Mouse (Mus musculus): Measurements from ENCODE around the gene Spats2l. TPM values are rescaled to one million over a fixed set of nuclear protein-coding genes. Genes with fewer than 3 reads are reported as not detected.

Spats2l gene
- polyA plus RNA-seq, 1 experiment from 2014 or later = 8.4 TPM

- H3K4me2 ChIP-seq (ENCODE audit: low read depth, low read length) = peak overlapping the region; percentile 50
- H3K9me3 ChIP-seq (replicated peaks; ENCODE audit: control insufficient read depth, low read length) = no peaks in the 10 kb centered on the region
- H3K27me3 ChIP-seq (ENCODE audit: control insufficient read depth, insufficient read depth, low read depth, low read length) = peaks cover 22% of the 10 kb centered on the region
- H3K4me3 ChIP-seq (ENCODE audit: low read depth, low read length) = peak overlapping the region; percentile 61
- no peaks in the 10 kb centered on the region for H3K36me3 ChIP-seq (ENCODE audit: control insufficient read depth, insufficient read depth)
- no peak for ATAC-seq (ENCODE audit: low read depth)
- H3K9ac ChIP-seq (ENCODE audit: low read depth, low read length) = peak overlapping the region; percentile 58
- H3K4me1 ChIP-seq (ENCODE audit: control insufficient read depth, low read depth, low read length) = no peaks in the 10 kb centered on the region
- no peak overlapping the region; the same call in 1 of the 2 replicates for H3K27ac ChIP-seq (ENCODE audit: low read length)
- under 1% methylated on average over 14 of the region's 14 CpGs for WGBS (ENCODE audit: insufficient replicate concordance)
These were observed 1.5 kb downstream of the Spats2l start for GRCm38 (mm10) chr1:57775496-57775790.

GRCm38 (mm10) chr1:57776671-57777281, 2.8 kb downstream of the Spats2l start:
- H3K36me3 ChIP-seq (ENCODE audit: control insufficient read depth, insufficient read depth) = no peaks in the 10 kb centered on the region
- H3K4me1 ChIP-seq (ENCODE audit: control insufficient read depth, low read depth, low read length) = no peaks in the 10 kb centered on the region
- ATAC-seq (ENCODE audit: low read depth) = no peak
- WGBS (ENCODE audit: insufficient replicate concordance) = 46% methylated on average over 5 of the region's 5 CpGs
- no peaks in the 10 kb centered on the region for H3K9me3 ChIP-seq (replicated peaks; ENCODE audit: control insufficient read depth, low read length)
- H3K27ac ChIP-seq (ENCODE audit: low read length) = no peak overlapping the region
- no peak overlapping the region for H3K4me2 ChIP-seq (ENCODE audit: low read depth, low read length)
- H3K9ac ChIP-seq (ENCODE audit: low read depth, low read length) = no peak overlapping the region
- peaks cover 22% of the 10 kb centered on the region for H3K27me3 ChIP-seq (ENCODE audit: control insufficient read depth, insufficient read depth, low read depth, low read length)
- no peak overlapping the region for H3K4me3 ChIP-seq (ENCODE audit: low read depth, low read length)

DNA sequence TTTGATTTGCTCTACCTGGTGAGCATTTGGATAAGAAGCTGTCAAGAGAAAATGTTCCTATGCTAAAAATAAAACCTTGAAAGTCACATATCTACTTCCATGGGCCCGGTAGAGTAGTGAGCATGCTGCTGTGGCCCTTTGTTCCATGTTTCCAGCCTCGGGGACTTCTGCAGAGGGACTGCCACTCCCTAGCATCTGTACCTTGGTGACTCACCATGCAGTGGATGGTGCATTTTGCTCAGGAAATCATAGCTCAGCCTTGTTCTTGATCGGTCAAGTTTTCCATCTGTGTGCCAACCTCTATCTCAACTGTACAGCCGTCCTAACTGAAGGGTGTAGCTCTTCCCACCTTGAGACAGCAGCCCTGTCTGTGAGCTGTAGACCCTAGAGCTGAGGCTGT, 10.3 kb downstream of the Spats2l start:
- H3K27me3 ChIP-seq (ENCODE audit: control insufficient read depth, insufficient read depth, low read depth, low read length) = no peaks in the 10 kb centered on the region
- no peak overlapping the region for H3K4me2 ChIP-seq (ENCODE audit: low read depth, low read length)
- H3K36me3 ChIP-seq (ENCODE audit: control insufficient read depth, insufficient read depth) = no peaks in the 10 kb centered on the region
- H3K9ac ChIP-seq (ENCODE audit: low read depth, low read length) = no peak overlapping the region
- WGBS (ENCODE audit: insufficient replicate concordance) = 55% methylated on average over 4 of the region's 4 CpGs
- H3K9me3 ChIP-seq (replicated peaks; ENCODE audit: control insufficient read depth, low read length) = no peaks in the 10 kb centered on the region
- ATAC-seq (ENCODE audit: low read depth) = no peak
- no peaks in the 10 kb centered on the region for H3K4me1 ChIP-seq (ENCODE audit: control insufficient read depth, low read depth, low read length)
- H3K4me3 ChIP-seq (ENCODE audit: low read depth, low read length) = no peak overlapping the region
- H3K27ac ChIP-seq (ENCODE audit: low read length) = no peak overlapping the region

DNA sequence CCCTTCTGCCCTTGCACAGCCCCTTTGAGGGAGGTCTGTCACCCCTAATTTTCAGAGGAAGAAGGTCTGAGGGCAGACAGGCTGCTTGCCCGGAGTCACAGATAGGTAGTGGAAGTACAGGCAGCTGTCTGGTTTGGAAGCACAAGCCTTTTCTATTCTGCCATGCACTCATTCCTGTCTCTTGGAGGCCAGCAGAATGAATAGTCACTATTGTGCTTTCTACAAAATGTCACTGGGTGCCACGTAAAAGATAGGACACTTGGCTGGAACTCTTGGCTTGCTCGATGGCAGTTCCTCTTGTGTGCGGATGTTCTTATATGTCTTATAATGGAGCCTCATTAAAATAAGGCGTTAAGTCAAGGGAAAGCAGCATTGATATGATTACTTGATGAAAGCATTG, 15.9 kb downstream of the Spats2l start:
- H3K4me1 ChIP-seq (ENCODE audit: control insufficient read depth, low read depth, low read length) = no peaks in the 10 kb centered on the region
- H3K4me3 ChIP-seq (ENCODE audit: low read depth, low read length) = no peak overlapping the region
- no peaks in the 10 kb centered on the region for H3K9me3 ChIP-seq (replicated peaks; ENCODE audit: control insufficient read depth, low read length)
- no peak for ATAC-seq (ENCODE audit: low read depth)
- H3K27ac ChIP-seq (ENCODE audit: low read length) = no peak overlapping the region
- no peaks in the 10 kb centered on the region for H3K27me3 ChIP-seq (ENCODE audit: control insufficient read depth, insufficient read depth, low read depth, low read length)
- no peak overlapping the region for H3K4me2 ChIP-seq (ENCODE audit: low read depth, low read length)
- H3K9ac ChIP-seq (ENCODE audit: low read depth, low read length) = no peak overlapping the region
- WGBS (ENCODE audit: insufficient replicate concordance) = 68% methylated on average over 5 of the region's 5 CpGs
- H3K36me3 ChIP-seq (ENCODE audit: control insufficient read depth, insufficient read depth) = no peaks in the 10 kb centered on the region

- H3K27ac ChIP-seq (ENCODE audit: low read length) = no peak overlapping the region
- no peak for ATAC-seq (ENCODE audit: low read depth)
- H3K4me1 ChIP-seq (ENCODE audit: control insufficient read depth, low read depth, low read length) = no peaks in the 10 kb centered on the region
- no peaks in the 10 kb centered on the region for H3K36me3 ChIP-seq (ENCODE audit: control insufficient read depth, insufficient read depth)
- WGBS (ENCODE audit: insufficient replicate concordance) = 76% methylated on average over 4 of the region's 4 CpGs
- no peak overlapping the region for H3K9ac ChIP-seq (ENCODE audit: low read depth, low read length)
- no peak overlapping the region for H3K4me3 ChIP-seq (ENCODE audit: low read depth, low read length)
- no peak overlapping the region for H3K4me2 ChIP-seq (ENCODE audit: low read depth, low read length)
- H3K9me3 ChIP-seq (replicated peaks; ENCODE audit: control insufficient read depth, low read length) = no peaks in the 10 kb centered on the region
- no peaks in the 10 kb centered on the region for H3K27me3 ChIP-seq (ENCODE audit: control insufficient read depth, insufficient read depth, low read depth, low read length)
These were observed 18.2 kb downstream of the Spats2l start for GRCm38 (mm10) chr1:57792212-57792611.

- Histone ChIP-seq H3K27me3 (ENCODE audit: control insufficient read depth, insufficient read depth, low read depth, low read length) (no peaks in the 10 kb centered on the region), H3K4me2 (ENCODE audit: low read depth, low read length) (no peak overlapping the region), H3K36me3 (ENCODE audit: control insufficient read depth, insufficient read depth) (no peaks in the 10 kb centered on the region), H3K9ac (ENCODE audit: low read depth, low read length) (no peak overlapping the region), H3K4me3 (ENCODE audit: low read depth, low read length) (no peak overlapping the region), H3K4me1 (ENCODE audit: control insufficient read depth, low read depth, low read length) (no peaks in the 10 kb centered on the region), H3K9me3 (replicated peaks; ENCODE audit: control insufficient read depth, low read length) (no peaks in the 10 kb centered on the region), H3K27ac (ENCODE audit: low read length) (no peak overlapping the region)
- 42% methylated on average over 1 of the region's 1 CpGs for WGBS (ENCODE audit: insufficient replicate concordance)
- no peak for ATAC-seq (ENCODE audit: low read depth)
These were observed 21.9 kb downstream of the Spats2l start for GRCm38 (mm10) chr1:57795838-57796237.

GRCm38 (mm10) chr1:57799398-57799797, 25.4 kb downstream of the Spats2l start:
- Histone ChIP-seq H3K36me3 (ENCODE audit: control insufficient read depth, insufficient read depth) (no peaks in the 10 kb centered on the region), H3K9ac (ENCODE audit: low read depth, low read length) (no peak overlapping the region), H3K4me3 (ENCODE audit: low read depth, low read length) (no peak overlapping the region), H3K27ac (ENCODE audit: low read length) (no peak overlapping the region), H3K4me1 (ENCODE audit: control insufficient read depth, low read depth, low read length) (no peaks in the 10 kb centered on the region), H3K27me3 (ENCODE audit: control insufficient read depth, insufficient read depth, low read depth, low read length) (no peaks in the 10 kb centered on the region), H3K9me3 (replicated peaks; ENCODE audit: control insufficient read depth, low read length) (no peaks in the 10 kb centered on the region), H3K4me2 (ENCODE audit: low read depth, low read length) (no peak overlapping the region)
- WGBS (ENCODE audit: insufficient replicate concordance) = 57% methylated on average over 2 of the region's 2 CpGs
- ATAC-seq (ENCODE audit: low read depth) = no peak

DNA sequence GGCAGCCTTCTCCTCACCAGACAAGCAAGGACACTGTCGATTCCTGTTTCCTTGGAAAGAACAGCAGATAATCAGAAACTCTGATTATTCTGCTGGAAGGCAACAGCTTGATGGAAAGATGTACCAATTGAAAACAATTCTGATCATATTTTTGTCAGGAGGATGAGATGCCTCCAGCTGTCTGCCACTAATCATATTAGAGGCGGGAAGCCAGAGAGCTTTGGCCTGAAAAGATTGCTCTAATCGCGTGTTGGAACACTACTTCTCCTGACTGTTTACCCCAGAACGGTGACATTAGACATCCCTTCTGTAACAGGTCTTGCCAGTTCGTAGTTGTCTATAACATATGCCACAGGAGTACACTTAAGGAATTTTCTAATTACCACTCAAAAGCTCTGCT, 26.9 kb downstream of the Spats2l start:
- WGBS (ENCODE audit: insufficient replicate concordance) = 69% methylated on average over 6 of the region's 6 CpGs
- Histone ChIP-seq H3K4me1 (ENCODE audit: control insufficient read depth, low read depth, low read length) (no peaks in the 10 kb centered on the region), H3K27ac (ENCODE audit: low read length) (no peak overlapping the region), H3K4me3 (ENCODE audit: low read depth, low read length) (no peak overlapping the region), H3K9ac (ENCODE audit: low read depth, low read length) (no peak overlapping the region), H3K9me3 (replicated peaks; ENCODE audit: control insufficient read depth, low read length) (no peaks in the 10 kb centered on the region), H3K27me3 (ENCODE audit: control insufficient read depth, insufficient read depth, low read depth, low read length) (no peaks in the 10 kb centered on the region), H3K36me3 (ENCODE audit: control insufficient read depth, insufficient read depth) (no peaks in the 10 kb centered on the region), H3K4me2 (ENCODE audit: low read depth, low read length) (no peak overlapping the region)
- no peak for ATAC-seq (ENCODE audit: low read depth)

GRCm38 (mm10) chr1:57806126-57806525, 32.2 kb downstream of the Spats2l start:
- Histone ChIP-seq H3K27ac (ENCODE audit: low read length) (no peak overlapping the region), H3K9ac (ENCODE audit: low read depth, low read length) (no peak overlapping the region), H3K36me3 (ENCODE audit: control insufficient read depth, insufficient read depth) (no peaks in the 10 kb centered on the region), H3K27me3 (ENCODE audit: control insufficient read depth, insufficient read depth, low read depth, low read length) (no peaks in the 10 kb centered on the region), H3K4me1 (ENCODE audit: control insufficient read depth, low read depth, low read length) (no peaks in the 10 kb centered on the region), H3K4me3 (ENCODE audit: low read depth, low read length) (no peak overlapping the region), H3K9me3 (replicated peaks; ENCODE audit: control insufficient read depth, low read length) (no peaks in the 10 kb centered on the region), H3K4me2 (ENCODE audit: low read depth, low read length) (no peak overlapping the region)
- ATAC-seq (ENCODE audit: low read depth) = no peak
- WGBS (ENCODE audit: insufficient replicate concordance) = 84% methylated on average over 3 of the region's 3 CpGs

Data from liver, embryonic 16.5 days (tissue).